Mouse (Mus musculus) CH12.LX (cell line): ENCODE measurements around the gene Col6a1.

ENCODE experiments used
- CHD2 ChIP-seq: IDR thresholded peaks from 2 replicates; pipeline ENCODE4 v1.6.1; 2011; ENCODE audit warnings: low read length, improper control_type of control experiment
- CTCF ChIP-seq, 2 experiments: IDR thresholded peaks in 1 of 2; conservative IDR thresholded peaks in 1 of 2; 2 replicates each; pipeline ENCODE4 v1.5.1; 2011 to 2012; ENCODE audit warnings: low read depth in 2 of 2, low read length in 2 of 2, improper control_type of control experiment in 1 of 2, inconsistent platforms in 1 of 2, mild to moderate bottlenecking in 1 of 2, moderate library complexity in 1 of 2
- E2F4 ChIP-seq: IDR thresholded peaks from 2 replicates; pipeline ENCODE4 v1.6.1; 2011; ENCODE audit warnings: low read depth, low read length, improper control_type of control experiment; ENCODE audit not compliant: insufficient replicate concordance
- EP300 ChIP-seq: IDR thresholded peaks from 2 replicates; pipeline ENCODE4 v1.6.1; 2011; ENCODE audit warnings: low read length, improper control_type of control experiment
- ETS1 ChIP-seq: conservative IDR thresholded peaks from 2 replicates; pipeline ENCODE4 v1.6.1; 2012; ENCODE audit warnings: low read depth, mild to moderate bottlenecking, inconsistent platforms, low read length, improper control_type of control experiment, moderate library complexity
- IRF4 ChIP-seq: IDR thresholded peaks from 2 replicates; pipeline ENCODE4 v1.6.1; 2014; ENCODE audit warnings: low read depth, mild to moderate bottlenecking, inconsistent platforms, low read length, improper control_type of control experiment
- MAZ ChIP-seq: IDR thresholded peaks from 2 replicates; pipeline ENCODE4 v1.6.1; 2012; ENCODE audit warnings: low read depth, mild to moderate bottlenecking, inconsistent platforms, low read length, improper control_type of control experiment, moderate library complexity
- POLR2A ChIP-seq: IDR thresholded peaks from 2 replicates; pipeline ENCODE4 v1.6.1; 2011; ENCODE audit warnings: low read depth, mild to moderate bottlenecking, improper control_type of control experiment, low read length
- RAD21 ChIP-seq: IDR thresholded peaks from 2 replicates; pipeline ENCODE4 v1.6.1; 2011; ENCODE audit warnings: low read depth, mild to moderate bottlenecking, low read length, improper control_type of control experiment, moderate library complexity
- TBP ChIP-seq: conservative IDR thresholded peaks from 2 replicates; pipeline ENCODE4 v1.6.1; 2011; ENCODE audit warnings: low read depth, low read length, improper control_type of control experiment
- ZMIZ1 ChIP-seq: IDR thresholded peaks from 2 replicates; pipeline ENCODE4 v1.6.1; 2012; ENCODE audit warnings: low read depth, mild to moderate bottlenecking, inconsistent platforms, low read length, improper control_type of control experiment

DNA sequence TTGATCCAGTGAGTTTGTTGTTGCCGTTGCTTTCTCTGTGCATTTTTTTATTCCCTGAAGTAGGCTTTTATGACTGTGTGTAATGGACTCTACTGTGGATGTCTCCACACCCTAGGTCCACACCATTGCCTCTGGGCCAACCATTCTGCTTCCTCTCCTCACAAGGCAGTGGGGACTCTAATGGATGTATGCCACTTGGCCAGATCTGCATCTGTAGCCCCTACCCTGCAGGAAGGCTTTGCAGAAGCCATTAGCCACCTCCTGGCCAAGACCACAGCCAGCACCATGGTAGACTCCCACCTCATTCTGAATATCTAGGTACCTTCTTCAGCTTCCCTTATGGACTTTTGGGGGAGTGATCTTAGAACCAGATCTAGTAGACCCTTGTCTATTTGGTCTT, 18.4 kb downstream of the Col6a1 start:
- no peak for TF ChIP-seq CHD2
- no peak for TF ChIP-seq CTCF (conservative IDR thresholded peaks at IDR 0.05 in 1 of 2, IDR thresholded peaks at IDR 0.05 in 1 of 2; ENCODE audit: low read depth in 2 of 2, low read length in 2 of 2)
- no peak for TF ChIP-seq ETS1
- no peak for TF ChIP-seq POLR2A
- no peak for TF ChIP-seq E2F4
- TF ChIP-seq TBP: no peak
- TF ChIP-seq MAZ: no peak
- TF ChIP-seq IRF4: no peak
- TF ChIP-seq RAD21: no peak
- TF ChIP-seq EP300: no peak
- TF ChIP-seq ZMIZ1: no peak
